Mouse (Mus musculus): ENCODE measurements at regions not wholly inside any gene's neighbourhood (a gene's known extent, or its start where the extent isn't known, plus 50 kb on each side); places are given as distances from the start of the nearest gene placed in this dataset.

GRCm38 (mm10) chr14:61834291-61834936 lies 227.2 kb downstream of the Kcnrg start:
- no peak for DNase-seq (ENCODE audit: low spot score)

DNA sequence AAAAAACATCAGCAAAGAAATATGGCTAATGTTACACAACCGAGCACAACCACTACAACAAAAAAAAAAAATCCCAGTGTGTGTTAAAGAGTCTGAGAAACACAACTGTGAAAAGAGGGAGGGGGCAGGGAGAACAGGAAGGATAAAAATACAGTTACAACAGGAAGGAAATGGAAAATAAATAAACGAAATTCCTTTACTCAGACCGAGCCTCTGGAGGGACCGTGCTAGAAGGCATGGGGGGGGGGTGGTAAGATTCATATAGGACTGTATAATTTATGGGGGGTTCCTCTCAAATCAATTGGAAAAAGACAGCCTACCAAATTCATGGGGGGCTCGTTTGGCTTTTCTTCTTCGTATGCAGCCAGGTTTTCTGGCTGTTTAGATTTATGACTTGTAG lies 228.5 kb downstream of the Kcnrg start:
- no peak for DNase-seq (ENCODE audit: low spot score)

- no peak for DNase-seq (ENCODE audit: low spot score)
Observed at GRCm38 (mm10) chr14:61836231-61836630, 229.0 kb downstream of the Kcnrg start.

GRCm38 (mm10) chr14:61836965-61837364 lies 229.7 kb downstream of the Kcnrg start:
- DNase-seq (ENCODE audit: low spot score), result no peak

GRCm38 (mm10) chr14:61837851-61838250 lies 230.6 kb downstream of the Kcnrg start:
- DNase-seq (ENCODE audit: low spot score), result no peak

- DNase-seq (ENCODE audit: low spot score), result no peak
Observed at GRCm38 (mm10) chr14:61842476-61842875, 235.2 kb downstream of the Kcnrg start.

GRCm38 (mm10) chr14:61846441-61846840 lies 239.2 kb downstream of the Kcnrg start:
- DNase-seq (ENCODE audit: low spot score), result no peak

- no peak for DNase-seq (ENCODE audit: low spot score)
Observed at GRCm38 (mm10) chr14:61850244-61850643, 243.0 kb downstream of the Kcnrg start.

DNA sequence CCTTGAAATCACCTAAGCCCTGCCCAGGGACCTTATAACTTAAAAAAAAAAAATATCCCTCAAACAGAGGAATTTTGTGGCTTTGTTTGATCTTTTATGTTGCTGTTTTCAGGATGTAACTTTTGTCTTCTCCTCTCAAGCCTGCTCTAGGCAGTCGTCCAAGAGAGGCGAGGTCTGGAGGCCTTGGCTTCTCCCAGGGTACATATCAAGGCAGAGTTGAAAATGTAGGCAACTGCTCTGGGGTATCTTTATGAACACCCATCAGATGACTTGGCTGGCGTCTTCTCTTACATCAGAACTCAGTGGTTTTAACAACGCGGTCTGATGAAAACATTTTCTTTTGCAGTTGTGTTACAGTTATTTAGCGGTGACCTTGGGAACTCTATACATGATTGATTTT lies 250.4 kb downstream of the Kcnrg start:
- DNase-seq (ENCODE audit: low spot score), result no peak

GRCm38 (mm10) chr14:61860688-61861087 lies 253.4 kb downstream of the Kcnrg start:
- DNase-seq (ENCODE audit: low spot score), result no peak

DNA sequence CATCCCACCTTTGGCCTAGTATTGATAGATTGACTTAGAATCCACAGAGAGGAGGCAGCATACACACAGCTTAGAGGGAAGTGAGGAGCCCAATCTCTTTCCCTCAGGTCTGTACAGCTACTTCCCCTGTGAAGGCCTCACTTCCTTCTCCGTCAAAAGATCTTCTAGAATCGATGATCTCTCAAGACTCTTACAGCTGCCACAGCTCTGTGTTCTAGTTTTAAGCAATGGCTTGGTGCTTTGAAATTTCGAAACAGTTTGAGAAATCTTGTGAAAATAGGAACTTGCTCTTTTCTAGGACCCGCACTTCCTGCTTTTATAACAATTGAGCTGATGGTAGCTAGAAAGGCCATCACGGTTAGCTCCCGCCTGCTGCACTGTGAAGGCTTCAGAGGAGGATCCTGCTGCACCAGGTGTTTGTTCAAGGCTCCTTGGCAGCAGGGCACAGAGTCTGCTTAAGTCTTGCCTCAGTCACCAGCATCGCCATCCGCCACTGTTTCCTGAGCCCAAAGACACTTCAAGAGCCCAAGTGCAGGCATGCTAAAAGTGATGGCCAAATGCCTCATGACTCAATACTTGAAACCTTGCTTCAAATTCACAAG lies 254.2 kb downstream of the Kcnrg start:
- DNase-seq (ENCODE audit: low spot score), result no peak

DNA sequence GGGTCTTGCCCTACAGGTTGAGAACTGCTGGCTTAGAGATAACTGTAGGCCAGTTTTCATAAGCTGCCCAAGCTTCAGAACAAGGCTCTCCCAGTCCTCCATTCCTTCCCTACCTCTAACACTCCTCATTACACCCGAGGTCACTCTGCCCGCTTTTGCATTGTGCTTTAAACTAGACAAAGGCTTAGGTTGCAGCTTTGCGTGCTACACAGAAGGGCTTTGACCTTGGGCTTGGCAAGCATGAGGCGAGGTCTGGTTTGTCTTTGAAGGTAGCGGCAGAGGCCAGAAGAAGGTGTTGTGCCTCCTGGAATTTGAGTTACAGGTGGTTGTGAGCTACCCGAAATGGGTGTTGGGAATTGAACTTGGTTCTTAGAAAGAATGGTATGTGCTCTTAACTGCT lies 255.7 kb downstream of the Kcnrg start:
- no peak for DNase-seq (ENCODE audit: low spot score)

DNA sequence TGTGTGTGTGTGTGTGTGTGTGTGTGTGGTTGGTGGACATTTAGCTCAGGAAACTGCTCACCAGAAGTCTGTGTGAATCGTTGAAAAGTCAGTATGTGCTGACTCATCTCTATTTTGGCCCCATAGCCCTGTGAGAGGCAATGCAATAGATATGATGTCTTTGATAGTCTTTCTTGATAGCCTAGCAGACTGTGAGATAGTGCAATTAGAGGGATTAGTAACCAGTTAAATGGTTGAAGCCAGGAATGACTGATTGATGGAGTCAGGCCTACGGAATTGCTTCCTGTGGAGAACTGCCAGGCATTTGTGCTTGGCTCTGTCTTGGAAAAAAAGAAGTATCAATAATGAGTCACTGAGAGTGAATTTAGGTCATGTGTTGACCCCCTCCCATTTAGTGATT lies 256.2 kb downstream of the Kcnrg start:
- DNase-seq (ENCODE audit: low spot score), result no peak

- no peak for DNase-seq (ENCODE audit: low spot score)
Observed at GRCm38 (mm10) chr14:61866532-61867268, 259.4 kb downstream of the Kcnrg start.

GRCm38 (mm10) chr14:61874206-61874605 lies 266.9 kb downstream of the Kcnrg start:
- no peak for DNase-seq (ENCODE audit: low spot score)

DNA sequence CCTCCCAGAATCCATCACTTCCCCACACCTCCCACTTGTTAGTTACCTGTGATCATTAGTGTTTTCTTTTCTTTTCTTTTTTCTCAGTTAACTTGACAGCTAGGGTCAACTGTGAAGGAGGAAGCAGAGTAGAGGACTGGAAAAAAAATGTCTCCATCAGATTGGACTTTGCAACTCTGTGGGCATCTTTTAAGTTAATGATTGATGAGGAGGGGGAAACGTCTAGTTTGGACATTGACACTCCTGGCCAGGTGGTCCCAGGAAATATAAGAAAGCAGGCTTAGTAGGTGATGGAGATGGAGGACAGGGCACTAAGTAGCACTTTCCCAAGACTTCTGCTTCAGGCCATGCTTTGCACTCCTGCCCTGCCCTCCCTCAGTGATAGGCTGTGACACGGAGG lies 272.2 kb downstream of the Kcnrg start:
- DNase-seq (ENCODE audit: low spot score), result no peak

- no peak for DNase-seq (ENCODE audit: low spot score)
Observed at GRCm38 (mm10) chr14:61880514-61881259, 273.4 kb downstream of the Kcnrg start.

- DNase-seq (ENCODE audit: low spot score), result no peak
Observed at GRCm38 (mm10) chr14:61885241-61886015, 278.2 kb downstream of the Kcnrg start.

GRCm38 (mm10) chr14:61889626-61890025 lies 282.4 kb downstream of the Kcnrg start:
- no peak for DNase-seq (ENCODE audit: low spot score)

GRCm38 (mm10) chr14:61893786-61894185 lies 286.5 kb downstream of the Kcnrg start:
- DNase-seq (ENCODE audit: low spot score), result no peak

- no peak for DNase-seq (ENCODE audit: low spot score)
Observed at GRCm38 (mm10) chr14:61896879-61897278, 289.6 kb downstream of the Kcnrg start.

- DNase-seq (ENCODE audit: low spot score), result no peak
Observed at GRCm38 (mm10) chr14:61898664-61899063, 291.4 kb downstream of the Kcnrg start.

Measured in urinary bladder, postnatal 25 days (tissue).